Mouse (Mus musculus) ES-E14 (cell line): ENCODE measurements around the gene Cnot6. TPM values are rescaled to one million over a fixed set of nuclear protein-coding genes. Genes with fewer than 3 reads are reported as not detected.

Experiments used
- DNase-seq: peaks from one replicate; pipeline ENCODE4 v3.0.0-alpha.2; 2013; ENCODE audit warnings: low read depth, low spot score
- H3K27ac ChIP-seq: 2 replicates; pipeline ENCODE4 v1.5.1; 2012; ENCODE audit warnings: low read depth, mild to moderate bottlenecking, low read length, moderate library complexity, mixed read lengths; ENCODE audit not compliant: poor library complexity, insufficient read depth, severe bottlenecking
- H3K36me3 ChIP-seq: 2 replicates; pipeline ENCODE4 v1.6.1; 2012; ENCODE audit warnings: mild to moderate bottlenecking, low read length, moderate library complexity, mixed read lengths; ENCODE audit not compliant: control insufficient read depth, poor library complexity, insufficient read depth, severe bottlenecking
- H3K4me1 ChIP-seq, 2 experiments: fragments of 150-350 bp in 1 of 2; sonication (generic) in 1 of 2; 2 replicates each; pipeline ENCODE4 v1.6.1; 2012; ENCODE audit warnings: low read length in 2 of 2, mild to moderate bottlenecking in 1 of 2, mixed read lengths in 1 of 2; ENCODE audit not compliant: control insufficient read depth in 2 of 2, insufficient read depth in 2 of 2, poor library complexity in 1 of 2
- H3K4me3 ChIP-seq, 2 experiments: fragments of 150-350 bp in 1 of 2; sonication (generic) in 1 of 2; 2 replicates each; pipeline ENCODE4 v1.5.1; 2012; ENCODE audit warnings: low read length in 2 of 2, low read depth in 1 of 2, mild to moderate bottlenecking in 1 of 2, mixed read lengths in 1 of 2; ENCODE audit not compliant: insufficient read depth in 1 of 2, poor library complexity in 1 of 2, severe bottlenecking in 1 of 2
- H3K9ac ChIP-seq: 2 replicates; pipeline ENCODE4 v1.6.1; 2012; ENCODE audit warnings: low read depth, mild to moderate bottlenecking, low read length, mixed read lengths; ENCODE audit not compliant: poor library complexity, insufficient read depth, severe bottlenecking
- H3K9me3 ChIP-seq: fragments of 150-350 bp; sonication (generic); 2 replicates; pipeline ENCODE4 v1.6.1; 2012; ENCODE audit warnings: low read depth, mild to moderate bottlenecking, low read length; ENCODE audit not compliant: control insufficient read depth, insufficient read depth
- CHD2 ChIP-seq: IDR thresholded peaks from 2 replicates; pipeline ENCODE4 v1.6.1; 2014; ENCODE audit warnings: mild to moderate bottlenecking, low read depth, low read length, inconsistent platforms
- HCFC1 ChIP-seq: IDR thresholded peaks from 2 replicates; pipeline ENCODE4 v1.6.1; 2012; ENCODE audit warnings: low read length, inconsistent platforms, borderline replicate concordance; ENCODE audit not compliant: insufficient read depth
- MAFK ChIP-seq: IDR thresholded peaks from 2 replicates; pipeline ENCODE4 v1.6.1; 2014; ENCODE audit warnings: mild to moderate bottlenecking, low read depth, low read length, inconsistent platforms; ENCODE audit not compliant: insufficient read depth
- ZC3H11A ChIP-seq: IDR thresholded peaks from 2 replicates; pipeline ENCODE4 v1.6.1; 2012; ENCODE audit warnings: low read depth, mild to moderate bottlenecking, inconsistent platforms, low read length, borderline replicate concordance
- ZNF384 ChIP-seq: IDR thresholded peaks from 2 replicates; pipeline ENCODE4 v1.6.1; 2012; ENCODE audit warnings: low read depth, low read length, inconsistent platforms
- in situ Hi-C, 2 experiments: fragments of 600-800 bp; cut with MboI; formaldehyde crosslinking; loops; one replicate each; pipeline ENCODE4 v1.15.1; 2025; ENCODE audit warnings: low sequenced_read_pairs in 2 of 2, inconsistent platforms in 1 of 2; ENCODE audit not compliant: unreplicated experiment in 2 of 2
- total RNA-seq: library from RNA; depleted of rRNA; stranded (reverse); fragments of 300-350 nt; gene quantifications from 2 replicates; pipeline ENCODE4 v1.2.3, GENCODE M21; 2012

Cnot6 gene
- total RNA-seq, 1 experiment = 45.8 TPM

GRCm38 (mm10) chr11:49746756-49747155, 34.2 kb upstream of the Cnot6 start:
- Histone ChIP-seq H3K4me1 (peaks cover 6 to 8% of the 10 kb centered on the region in 2 experiments), H3K36me3 (no peaks in the 10 kb centered on the region), H3K4me3 (no peak overlapping the region), H3K9me3 (no peaks in the 10 kb centered on the region), H3K27ac (no peak overlapping the region), H3K9ac (no peak overlapping the region)
- in situ Hi-C loops = no loop called here
- no peak for DNase-seq
- TF ChIP-seq HCFC1 = no peak
- no peak for TF ChIP-seq MAFK
- no peak for TF ChIP-seq CHD2
- TF ChIP-seq ZNF384 = no peak
- TF ChIP-seq ZC3H11A = no peak

GRCm38 (mm10) chr11:49745839-49746238, 33.3 kb upstream of the Cnot6 start:
- in situ Hi-C loops = no loop called here
- no peaks in the 10 kb centered on the region for H3K9me3 ChIP-seq
- no peak for DNase-seq
- TF ChIP-seq CHD2 (no peak), ZC3H11A (no peak), HCFC1 (no peak), MAFK (no peak), ZNF384 (no peak)
- H3K36me3 ChIP-seq = no peaks in the 10 kb centered on the region
- no peak overlapping the region for H3K9ac ChIP-seq
- no peak overlapping the region for H3K27ac ChIP-seq
- H3K4me3 ChIP-seq = no peak overlapping the region
- peaks cover 6 to 12% of the 10 kb centered on the region in 2 experiments for H3K4me1 ChIP-seq

GRCm38 (mm10) chr11:49744981-49745380, 32.5 kb upstream of the Cnot6 start:
- in situ Hi-C loops = no loop called here
- Histone ChIP-seq H3K9me3 (no peaks in the 10 kb centered on the region), H3K4me1 (peaks cover 6 to 15% of the 10 kb centered on the region in 2 experiments), H3K4me3 (no peak overlapping the region), H3K9ac (no peak overlapping the region), H3K27ac (no peak overlapping the region), H3K36me3 (no peaks in the 10 kb centered on the region)
- TF ChIP-seq CHD2 (no peak), ZNF384 (no peak)
- no peak for DNase-seq

- in situ Hi-C loops = no loop called here
- Histone ChIP-seq H3K4me3 (no peak overlapping the region), H3K36me3 (no peaks in the 10 kb centered on the region)
These were observed 31.1 kb upstream of the Cnot6 start for GRCm38 (mm10) chr11:49743634-49744033.

GRCm38 (mm10) chr11:49742248-49742647, 29.7 kb upstream of the Cnot6 start:
- Histone ChIP-seq H3K36me3 (no peaks in the 10 kb centered on the region), H3K9ac (no peak overlapping the region), H3K9me3 (no peaks in the 10 kb centered on the region), H3K4me1 (peaks cover 12 to 21% of the 10 kb centered on the region in 2 experiments), H3K27ac (no peak overlapping the region), H3K4me3 (no peak overlapping the region)
- in situ Hi-C loops = no loop called here
- TF ChIP-seq MAFK (no peak), ZC3H11A (no peak), ZNF384 (no peak), HCFC1 (no peak), CHD2 (no peak)
- no peak for DNase-seq

More at GRCm38 (mm10) chr11:49743634-49744033, 31.1 kb upstream of the Cnot6 start:
- H3K9ac ChIP-seq = no peak overlapping the region
- H3K9me3 ChIP-seq = no peaks in the 10 kb centered on the region
- H3K27ac ChIP-seq = no peak overlapping the region
- DNase-seq = no peak
- TF ChIP-seq ZC3H11A (no peak), HCFC1 (no peak), ZNF384 (no peak), CHD2 (no peak), MAFK (no peak)
- H3K4me1 ChIP-seq = peaks cover 11 to 21% of the 10 kb centered on the region in 2 experiments
